Mouse (Mus musculus) B cell, adult 67 days (primary cell): ENCODE data around the gene Gm21411. TPM values are rescaled to one million over a fixed set of nuclear protein-coding genes. Genes with fewer than 3 reads are reported as not detected.

Experiments used
- total RNA-seq, 2 experiments: library from RNA; stranded (reverse); gene quantifications; 4 replicates each; pipeline ENCODE4 v1.2.4; 2023

Gene Gm21411
- 1 to 10 TPM in 1 of 2 experiments, not detected in 1; 1.2 TPM for total RNA-seq

DNA sequence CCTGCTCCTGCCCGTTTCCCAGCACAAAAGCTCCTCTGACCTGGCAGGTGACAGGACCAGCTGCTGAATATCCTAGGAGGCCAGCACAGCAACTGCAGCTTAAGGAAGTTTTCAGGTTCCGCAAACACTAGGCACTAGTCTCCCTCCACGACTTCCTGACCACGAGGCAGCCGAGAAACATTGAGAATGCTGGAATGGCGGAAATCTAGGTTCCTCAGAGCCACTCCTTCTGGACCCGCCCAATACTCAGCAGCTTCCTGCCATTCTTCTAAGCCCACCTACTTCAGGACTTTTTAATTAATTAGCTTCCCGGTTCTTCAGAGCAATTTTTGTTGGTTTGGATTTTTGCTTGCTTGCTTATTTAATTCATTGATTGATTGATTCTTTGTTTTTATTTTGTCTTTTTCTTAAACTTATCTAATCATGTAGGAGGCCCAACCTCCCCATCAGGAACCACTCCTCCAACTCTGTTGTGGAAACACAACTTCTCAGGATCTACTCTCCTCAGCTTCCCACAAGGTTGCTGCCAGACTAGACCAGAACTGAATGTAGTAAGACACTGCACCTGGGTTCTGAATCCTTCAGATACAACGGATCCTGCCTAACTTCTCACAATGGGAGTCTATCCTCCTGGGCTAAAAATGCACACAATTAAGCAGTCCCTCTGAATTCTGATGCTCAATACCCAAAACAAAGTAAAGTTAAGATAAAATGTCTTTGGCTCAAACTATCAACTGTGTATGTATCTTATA lies at the start of gene Gm21411:
Gm21411 (minus strand) TSS at position 205 of the 752 bp plus-strand sequence.

Other genes starting within 250 kb of the Gm21411 start
- gene Zfp989, start 62.4 kb upstream of the Gm21411 start, total RNA-seq, result under 1 TPM in 1 of 2 experiments, not detected in 1; 0.92 TPM
- 1 to 10 TPM; 2.4 to 2.6 TPM for gene Rex2, start 112.3 kb upstream of the Gm21411 start, total RNA-seq
- 10 to 100 TPM in 1 of 2 experiments, 1 to 10 TPM in 1; 5.9 to 10.4 TPM for gene Zfp991, start 222.4 kb upstream of the Gm21411 start, total RNA-seq